Mouse (Mus musculus): ENCODE results near the gene Gm10300.

GRCm38 (mm10) chr4:132029851-132030741, 44.4 kb upstream of the Gm10300 start:
- TF ChIP-seq EP300 (IDR thresholded peaks at IDR 0.05), result no peak
- no peak for TF ChIP-seq CTCF (IDR thresholded peaks at IDR 0.05)

Measured in lung, postnatal 0 days (tissue).